Mouse (Mus musculus) thymus, adult 2 months (tissue): Measurements from ENCODE around the gene Gfod2. TPM values are rescaled to one million over a fixed set of nuclear protein-coding genes. Genes with fewer than 3 reads are reported as not detected.

Source experiments
- DNase-seq: peaks from one replicate; pipeline ENCODE4 v3.0.0; 2021
- H3K27ac ChIP-seq: fragments of 200-500 bp; 2 replicates; pipeline ENCODE4 v1.5.1; 2012; ENCODE audit warnings: low read length, control low read depth; ENCODE audit not compliant: control insufficient read depth, insufficient read depth
- H3K27me3 ChIP-seq: fragments of 200-500 bp; 2 replicates; pipeline ENCODE4 v1.6.1; 2012; ENCODE audit warnings: mild to moderate bottlenecking, low read length, moderate library complexity, mixed read lengths; ENCODE audit not compliant: control insufficient read depth, insufficient read depth
- H3K36me3 ChIP-seq: fragments of 200-500 bp; 2 replicates; pipeline ENCODE4 v1.6.1; 2012; ENCODE audit warnings: mild to moderate bottlenecking, low read length, moderate library complexity; ENCODE audit not compliant: control insufficient read depth, insufficient read depth
- H3K4me1 ChIP-seq: fragments of 200-500 bp; replicated peaks from 2 replicates; pipeline ENCODE4 v1.6.1; 2012; ENCODE audit warnings: low read length; ENCODE audit not compliant: control insufficient read depth, insufficient read depth
- H3K4me3 ChIP-seq: fragments of 200-500 bp; 2 replicates; pipeline ENCODE4 v1.5.1; 2012; ENCODE audit warnings: mild to moderate bottlenecking, low read length, control low read depth, moderate library complexity; ENCODE audit not compliant: control insufficient read depth, insufficient read depth
- CTCF ChIP-seq: fragments of 200-500 bp; IDR thresholded peaks from 2 replicates; pipeline ENCODE4 v1.5.1; 2012; ENCODE audit warnings: mild to moderate bottlenecking, control low read depth, low read length, moderate library complexity, borderline replicate concordance; ENCODE audit not compliant: control insufficient read depth, poor library complexity, insufficient read depth; ENCODE audit errors: extremely low read depth
- POLR2A ChIP-seq: fragments of 200-500 bp; IDR thresholded peaks from 2 replicates; pipeline ENCODE4 v1.6.1; 2012; ENCODE audit warnings: mild to moderate bottlenecking, low read length, control low read depth, moderate library complexity; ENCODE audit not compliant: control insufficient read depth, poor library complexity, insufficient read depth; ENCODE audit errors: extremely low read depth
- WGBS: fragments of 180-500 bp; shearing (Covaris S2); methylation state at CpG from one replicate; pipeline ENCODE4 v1.1.7; 2018; 5-methylcytosine and 5-hydroxymethylcytosine counted together
- polyA plus RNA-seq: library from polyadenylated mRNA; depleted of rRNA; stranded (reverse); fragments of >200 nt; gene quantifications from 2 replicates; pipeline ENCODE4 v1.2.3, GENCODE M21; 2012; rRNA removed

The Gfod2 gene
- 7.3 and 8.5 TPM in 2 replicates for polyA plus RNA-seq

DNA sequence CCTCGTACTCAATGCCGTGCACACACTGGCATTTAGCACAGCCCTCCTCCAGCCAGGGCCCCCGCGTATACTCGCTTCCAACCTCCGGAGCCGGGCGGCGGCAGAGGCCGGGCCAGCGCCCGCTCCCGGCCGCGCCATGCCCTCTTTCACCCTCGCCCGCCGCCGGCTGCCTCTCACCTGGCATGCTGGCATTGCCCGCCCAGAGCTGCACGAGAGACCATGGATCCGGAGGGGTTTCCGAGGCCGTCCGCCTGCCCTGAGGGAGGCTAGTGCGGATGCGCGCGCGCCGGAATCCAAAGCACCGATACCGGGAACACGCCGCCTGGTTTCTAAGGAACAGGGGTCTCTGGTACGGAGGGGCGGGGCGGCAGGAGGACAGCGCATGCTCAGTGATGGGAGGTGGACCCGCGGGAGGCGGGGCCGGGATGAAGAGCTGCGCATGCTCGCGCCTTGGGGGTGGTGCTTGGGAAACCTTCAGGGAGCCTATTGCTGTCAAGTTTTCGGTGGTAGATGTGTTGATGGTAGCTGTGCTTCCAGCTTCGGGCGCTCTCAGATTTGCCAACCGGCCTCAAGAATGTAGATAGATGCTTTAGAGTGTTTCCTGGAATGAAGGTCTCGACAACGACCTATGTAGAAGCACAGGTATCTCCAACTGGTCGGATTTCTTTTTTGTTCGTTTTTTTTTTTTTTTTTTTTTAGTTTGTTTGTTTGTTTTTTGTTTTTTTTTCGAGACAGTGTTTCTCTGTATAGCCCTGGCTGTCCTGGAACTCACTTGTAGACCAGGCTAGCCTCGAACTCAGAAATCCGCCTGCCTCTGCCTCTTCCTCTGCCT lies at the start of gene Gfod2:
Gene Gfod2, minus strand, starts transcription at position 388 of the 832 bp plus-strand sequence.
- WGBS, result 4% methylated on average over 57 of the region's 57 CpGs
- H3K4me1 ChIP-seq, result peaks cover 14% of the 10 kb centered on the region
- TF ChIP-seq CTCF, result 0 out of 2 replicates have a peak, but pooled peaks have one; percentile 30
- TF ChIP-seq POLR2A, result peak; percentile 39; the same call in 1 of the 2 replicates
- H3K27me3 ChIP-seq, result no peaks in the 10 kb centered on the region
- peak; percentile 100 for DNase-seq
- H3K36me3 ChIP-seq, result no peaks in the 10 kb centered on the region
- peak within 1 kb of the TSS; percentile 71 for H3K4me3 ChIP-seq
- no peak within 1 kb of the TSS for H3K27ac ChIP-seq

DNA sequence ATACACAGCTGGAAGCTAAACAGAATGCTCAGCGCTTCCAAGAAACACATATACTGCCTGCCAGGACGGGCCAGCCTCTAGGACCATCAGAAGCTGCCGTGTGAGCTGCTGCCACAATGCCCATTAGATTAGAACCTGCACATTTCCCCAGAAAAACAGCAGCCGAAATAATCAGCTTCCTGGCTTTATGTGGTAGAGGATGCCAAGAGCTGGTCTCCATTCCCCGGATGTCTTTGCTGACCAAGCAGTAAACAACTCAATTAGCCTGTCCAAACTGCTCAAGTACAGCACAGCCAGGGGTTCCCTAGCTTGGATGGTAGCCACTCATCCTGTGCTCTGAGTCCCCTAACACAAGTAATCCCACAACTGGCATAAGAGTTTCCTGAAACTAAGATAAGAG lies 49.3 kb upstream of the Gfod2 start:
- Histone ChIP-seq H3K4me3 (no peak overlapping the region), H3K4me1 (peaks cover 14% of the 10 kb centered on the region), H3K27me3 (no peaks in the 10 kb centered on the region), H3K27ac (no peak overlapping the region), H3K36me3 (peaks cover 9% of the 10 kb centered on the region; the same call in 1 of the 2 replicates)
- 92% methylated on average over 5 of the region's 5 CpGs for WGBS
- TF ChIP-seq CTCF (no peak), POLR2A (no peak)
- no peak for DNase-seq

DNA sequence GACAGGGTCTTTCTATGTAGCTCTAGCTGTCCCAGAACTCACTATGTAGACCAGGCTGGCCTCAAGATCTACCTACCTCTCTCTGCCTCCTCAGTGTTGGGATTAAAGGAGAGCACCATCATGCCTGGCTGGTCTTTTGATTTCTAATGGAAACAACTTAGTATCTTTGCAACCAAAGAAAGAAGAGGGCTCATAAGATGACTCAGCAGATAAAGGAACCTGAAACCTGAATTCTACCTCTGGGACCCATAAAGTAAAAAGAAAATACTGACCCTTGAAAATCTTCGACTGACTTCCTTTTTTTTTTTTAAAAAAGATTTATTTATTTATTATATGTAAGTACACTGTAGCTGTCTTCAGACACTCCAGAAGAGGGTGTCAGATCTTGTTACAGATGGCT lies 47.5 kb upstream of the Gfod2 start:
- no peaks in the 10 kb centered on the region for H3K27me3 ChIP-seq
- H3K4me1 ChIP-seq, result peaks cover 9% of the 10 kb centered on the region
- no peak for TF ChIP-seq CTCF
- no peak for TF ChIP-seq POLR2A
- no peak for DNase-seq
- H3K4me3 ChIP-seq, result no peak overlapping the region
- H3K27ac ChIP-seq, result no peak overlapping the region
- WGBS, result 34% methylated on average over 1 of the region's 1 CpGs
- peaks cover 9% of the 10 kb centered on the region; the same call in 1 of the 2 replicates for H3K36me3 ChIP-seq

DNA sequence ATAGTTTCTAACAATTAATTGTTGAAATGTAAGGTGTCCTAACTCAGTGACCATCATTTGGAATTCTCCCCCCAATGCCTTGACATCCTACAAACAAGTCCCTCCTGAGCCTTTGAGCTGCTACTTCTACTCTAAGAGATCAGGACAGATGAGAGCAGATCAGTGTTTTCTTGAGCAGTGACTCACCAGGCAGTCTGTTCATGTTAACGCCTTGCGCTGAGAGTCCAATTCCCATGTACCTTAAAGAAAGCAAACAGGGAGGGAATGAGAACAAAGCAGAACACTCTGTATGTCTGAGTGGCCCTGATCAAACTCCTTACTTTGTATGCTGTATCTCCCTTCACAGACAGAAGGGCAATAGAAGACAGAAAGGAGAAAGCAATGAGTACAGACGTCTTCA lies 46.9 kb upstream of the Gfod2 start:
- Histone ChIP-seq H3K27ac (no peak overlapping the region), H3K27me3 (no peaks in the 10 kb centered on the region), H3K4me3 (no peak overlapping the region), H3K4me1 (peaks cover 5% of the 10 kb centered on the region), H3K36me3 (peaks cover 9% of the 10 kb centered on the region; the same call in 1 of the 2 replicates)
- TF ChIP-seq CTCF, result no peak
- TF ChIP-seq POLR2A, result no peak
- DNase-seq, result no peak
- WGBS, result 93% methylated on average over 3 of the region's 3 CpGs

DNA sequence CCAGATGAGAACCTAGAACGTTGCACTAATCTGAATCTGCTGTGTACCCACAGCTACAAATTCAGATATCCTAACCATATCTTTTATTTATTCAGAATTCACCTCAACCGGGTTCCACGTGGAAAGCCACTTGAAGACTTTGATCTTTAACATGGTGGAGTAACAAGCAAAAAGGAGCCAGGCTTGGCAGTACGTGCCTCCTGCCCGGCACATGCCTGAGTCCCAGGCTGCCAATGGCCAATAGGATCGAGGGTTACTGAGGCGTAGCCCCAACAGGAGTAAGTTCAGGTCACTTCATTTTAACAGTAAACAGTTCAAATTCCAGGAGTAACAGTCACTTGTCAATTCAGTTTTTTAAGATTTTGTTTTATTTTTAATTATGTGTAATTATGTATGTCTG lies 46.3 kb upstream of the Gfod2 start:
- TF ChIP-seq CTCF (no peak), POLR2A (no peak)
- Histone ChIP-seq H3K27ac (no peak overlapping the region), H3K27me3 (no peaks in the 10 kb centered on the region), H3K36me3 (peaks cover 9% of the 10 kb centered on the region; the same call in 1 of the 2 replicates), H3K4me1 (peaks cover 2% of the 10 kb centered on the region), H3K4me3 (no peak overlapping the region)
- WGBS, result 95% methylated on average over 7 of the region's 7 CpGs
- DNase-seq, result no peak

DNA sequence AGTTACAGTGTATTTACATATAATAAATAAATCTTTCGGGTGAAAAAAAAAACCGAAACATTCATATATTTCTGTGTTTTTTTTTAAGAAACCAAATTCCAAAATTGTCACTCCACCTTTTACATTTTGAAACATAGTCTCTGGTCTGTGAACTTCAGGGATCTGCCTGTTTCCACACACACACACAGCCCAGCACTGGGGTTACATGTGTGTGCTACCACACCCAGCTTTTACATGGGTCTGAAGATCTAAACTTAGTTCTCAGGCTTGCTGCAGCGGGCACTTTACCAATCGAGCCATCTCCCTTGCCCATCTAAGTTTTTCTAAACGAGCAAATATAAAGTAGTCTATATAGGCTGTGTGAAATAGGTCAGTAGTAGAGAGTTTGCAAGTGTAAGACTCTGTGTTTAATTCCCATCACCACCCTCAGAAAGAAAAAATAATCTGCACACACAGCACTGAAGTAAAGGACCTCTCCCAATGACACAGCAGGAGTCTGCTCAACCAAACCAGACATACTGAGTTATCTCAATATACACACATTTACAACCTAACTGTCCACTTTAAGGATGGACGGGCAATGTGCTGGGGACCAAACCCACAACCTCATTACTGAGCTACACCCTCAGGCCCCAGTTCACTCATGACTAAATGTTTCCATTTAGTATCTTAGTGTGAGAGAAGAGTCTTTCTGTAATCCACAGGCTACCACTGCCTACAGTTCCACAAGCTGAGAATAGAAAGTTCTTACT lies 42.9 kb upstream of the Gfod2 start:
- Histone ChIP-seq H3K27me3 (no peaks in the 10 kb centered on the region), H3K36me3 (peaks cover 9% of the 10 kb centered on the region; the same call in 1 of the 2 replicates), H3K4me1 (no peaks in the 10 kb centered on the region), H3K27ac (no peak overlapping the region), H3K4me3 (no peak overlapping the region)
- no peak for TF ChIP-seq POLR2A
- TF ChIP-seq CTCF, result no peak
- 95% methylated on average over 6 of the region's 6 CpGs for WGBS
- DNase-seq, result no peak
